Mouse (Mus musculus): ENCODE measurements around the gene Pced1b.
"Not testable (repeated sequence)": the region's sequence is repeated elsewhere in the genome, so short reads cannot be mapped to it uniquely, and the experiment has no call there.

Gene Pced1b

DNA sequence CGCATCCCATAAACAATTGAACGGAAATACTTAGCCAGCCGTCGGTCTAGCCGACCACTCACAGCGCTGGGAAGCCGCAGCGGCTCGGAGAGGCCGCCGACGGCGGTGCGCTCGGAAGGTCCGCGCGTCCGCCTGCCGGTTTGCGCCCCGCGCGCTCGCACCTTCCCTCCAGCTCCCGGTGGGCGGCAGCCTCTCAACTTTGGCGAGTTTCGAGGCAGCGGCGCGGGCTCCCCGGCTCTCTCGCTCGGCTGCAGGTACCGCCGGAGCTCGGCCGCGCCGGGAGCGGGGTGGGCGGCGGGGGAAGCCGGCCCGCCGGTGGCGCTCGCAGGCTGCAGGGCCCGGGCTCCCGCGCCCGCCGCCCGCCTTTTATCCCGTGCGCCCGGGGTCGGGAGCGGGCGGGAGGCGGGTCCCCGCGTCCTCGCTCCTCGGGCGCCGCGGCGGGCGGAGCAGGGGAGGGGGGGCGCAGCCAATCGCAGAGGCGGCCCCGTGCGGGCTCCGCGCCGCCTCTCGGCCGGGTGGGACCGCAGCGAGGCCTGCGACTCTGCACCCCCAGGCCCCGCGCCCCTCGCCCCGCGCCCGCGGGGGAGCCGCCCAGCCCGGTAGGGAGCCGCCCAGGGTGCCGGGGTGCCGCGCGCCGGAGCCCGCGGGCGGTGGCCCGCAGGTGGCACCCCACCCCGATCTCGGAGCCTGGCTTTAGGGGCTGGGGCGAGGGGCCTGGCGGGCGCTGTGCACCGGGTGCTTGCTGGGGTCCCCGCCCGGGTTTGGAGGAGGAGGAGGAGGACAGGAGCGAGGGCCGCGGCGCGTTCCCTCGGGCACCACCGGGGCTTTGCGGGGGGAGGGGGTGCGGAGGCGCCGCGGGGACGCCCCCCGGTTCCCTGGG, at the start of gene Pced1b, which contains the start of gene Amigo2:
TSS of gene Pced1b (plus strand) at position 197 of the 880 bp plus-strand sequence.
TSS of gene Amigo2 (minus strand) at position 377 of the 880 bp plus-strand sequence.
- in situ Hi-C loops (cut with MboI, MseI) = no loop called here

DNA sequence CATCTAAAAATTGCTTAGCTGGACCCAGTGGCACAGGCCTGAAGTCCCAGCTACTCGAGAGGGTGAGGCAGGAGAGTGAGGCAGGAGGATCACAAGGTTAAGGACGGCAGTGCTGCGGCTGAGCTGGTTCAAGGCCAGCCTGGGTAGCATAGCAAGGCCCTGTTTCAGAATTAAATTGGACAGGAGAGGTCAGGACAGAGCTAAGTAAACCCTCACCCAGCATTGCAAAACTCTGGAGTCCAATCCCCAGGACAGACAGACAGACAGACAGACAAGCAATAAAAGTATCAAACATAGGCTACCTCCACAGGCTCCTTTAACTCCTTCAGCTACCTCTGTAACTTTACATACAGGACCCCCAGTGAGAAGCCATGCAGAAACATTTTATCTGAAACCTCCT, 42.0 kb upstream of the Pced1b start:
- in situ Hi-C loops (cut with MboI, MseI) = no loop called here

DNA sequence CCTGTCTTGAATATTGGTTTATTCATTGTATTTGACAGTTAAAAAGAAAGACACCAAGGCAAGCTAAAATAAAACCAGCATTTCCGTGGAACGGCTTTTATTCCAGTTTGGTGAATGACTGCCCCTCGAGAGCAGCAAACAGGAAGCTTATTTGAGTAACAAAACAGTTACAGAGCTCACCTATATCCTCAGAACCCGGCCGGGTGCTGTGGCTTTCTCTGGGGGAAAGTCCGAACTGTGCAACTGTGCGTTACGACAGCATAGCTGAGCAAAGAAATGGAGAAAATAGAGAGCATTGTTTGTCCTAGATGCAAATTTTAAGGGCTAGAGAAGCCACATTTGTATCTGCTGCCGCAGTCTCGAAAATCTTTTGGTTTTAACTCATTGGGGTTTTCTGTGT, 41.1 kb upstream of the Pced1b start:
- in situ Hi-C loops (cut with MboI, MseI) = no loop called here

DNA sequence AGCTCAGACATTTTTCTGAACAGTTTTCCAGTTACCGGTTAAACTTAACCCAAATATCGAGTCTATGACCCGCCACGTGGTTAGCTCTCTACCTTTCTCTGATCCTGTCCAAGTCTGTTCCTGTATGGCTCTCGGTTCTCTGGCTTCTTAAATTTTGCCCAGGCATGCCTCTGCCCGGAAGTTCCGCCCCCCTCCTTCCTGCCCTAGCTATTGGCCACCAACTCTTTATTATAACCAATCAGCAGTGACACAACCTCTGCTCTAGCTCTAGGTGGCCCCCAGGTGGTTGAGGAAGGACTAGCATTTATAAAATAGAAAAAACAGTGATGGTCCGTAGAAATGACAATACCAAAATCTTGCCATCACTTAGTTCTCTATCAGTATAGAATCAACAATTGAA, 40.4 kb upstream of the Pced1b start:
- in situ Hi-C loops (cut with MboI, MseI) = no loop called here

DNA sequence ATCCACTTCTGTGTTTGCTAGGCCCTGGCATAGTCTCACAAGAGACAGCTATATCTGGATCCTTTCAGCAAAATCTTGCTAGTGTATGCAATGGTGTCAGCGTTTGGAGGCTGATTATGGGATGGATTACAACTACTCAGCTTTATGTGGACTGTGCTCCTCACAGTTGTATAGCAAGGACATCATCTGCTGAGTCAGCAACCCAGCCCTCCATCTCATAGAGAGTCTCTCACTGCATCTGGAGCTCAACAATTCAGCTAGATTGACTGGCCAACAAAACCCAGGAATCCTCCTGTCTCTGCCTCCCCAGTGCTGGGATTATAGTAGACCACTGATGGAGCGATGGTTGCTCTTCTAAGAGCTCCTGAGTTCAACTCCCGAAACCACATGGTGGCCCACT, 37.2 kb upstream of the Pced1b start:
- in situ Hi-C loops (cut with MboI, MseI) = not testable (repeated sequence)

DNA sequence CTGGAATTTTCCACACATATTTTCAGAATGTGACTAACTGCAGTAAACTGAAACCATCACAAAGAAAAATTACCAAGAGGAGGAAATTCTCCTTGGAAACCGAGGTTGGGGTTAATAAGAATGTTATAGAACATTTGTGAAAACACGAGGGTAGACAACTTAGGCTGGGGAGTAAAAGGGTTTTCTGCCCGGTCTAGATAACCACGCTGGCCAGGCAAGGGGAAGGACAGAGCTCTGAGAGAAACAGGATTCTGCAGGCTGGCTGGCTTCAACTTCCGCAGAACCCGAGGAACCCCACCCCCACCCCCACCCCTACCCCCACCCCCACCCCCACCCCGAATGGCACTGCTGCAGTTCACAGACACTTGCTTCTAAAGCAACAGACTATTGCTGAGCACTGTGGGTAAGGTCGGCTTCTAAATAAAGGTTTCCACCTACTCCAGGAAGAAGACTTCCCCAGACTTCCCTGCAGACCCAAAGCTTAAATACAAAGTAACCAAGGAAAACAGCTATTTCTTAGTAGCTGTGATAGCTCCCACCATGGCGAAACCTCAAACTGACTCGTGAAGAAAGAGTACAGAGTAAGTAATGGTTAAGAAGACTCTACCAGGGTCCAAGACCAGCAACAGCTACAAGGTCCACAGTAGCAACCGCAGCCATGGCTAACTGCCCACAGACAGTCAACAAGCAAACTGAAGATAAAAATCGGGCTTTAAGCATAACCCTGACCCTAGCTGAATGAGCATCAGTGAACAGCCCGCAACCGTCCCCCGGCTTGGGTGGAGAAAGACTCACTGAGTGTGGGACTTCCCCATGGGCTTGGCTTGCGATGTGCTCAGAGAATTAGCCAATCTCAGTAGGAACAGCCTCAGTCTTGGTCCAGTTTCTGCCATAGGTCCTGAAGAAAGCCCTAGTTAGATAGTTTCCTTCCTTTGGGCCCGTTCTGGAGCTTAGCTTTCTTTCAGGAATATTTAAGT, 34.1 kb upstream of the Pced1b start:
- in situ Hi-C loops (cut with MboI, MseI) = no loop called here

DNA sequence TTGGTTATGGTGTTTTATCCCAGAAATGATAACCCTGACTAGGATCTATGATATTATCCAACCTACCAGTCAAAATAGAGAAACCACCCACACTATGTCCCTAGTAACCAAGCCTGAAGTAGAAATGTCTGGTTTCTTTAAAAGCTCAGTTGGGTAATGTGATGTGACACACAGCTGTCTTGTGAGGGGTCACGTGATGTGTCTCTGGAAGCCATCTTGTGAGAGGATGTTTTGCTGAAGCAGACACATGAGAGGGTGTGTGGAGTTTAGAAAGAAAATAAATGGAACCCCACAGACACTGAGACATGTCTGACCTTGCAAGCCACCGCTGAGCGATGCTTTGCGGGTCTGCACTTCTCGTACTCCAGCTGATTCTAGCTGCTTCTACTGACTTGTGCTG, 30.1 kb upstream of the Pced1b start:
- in situ Hi-C loops (cut with MboI, MseI) = no loop called here

DNA sequence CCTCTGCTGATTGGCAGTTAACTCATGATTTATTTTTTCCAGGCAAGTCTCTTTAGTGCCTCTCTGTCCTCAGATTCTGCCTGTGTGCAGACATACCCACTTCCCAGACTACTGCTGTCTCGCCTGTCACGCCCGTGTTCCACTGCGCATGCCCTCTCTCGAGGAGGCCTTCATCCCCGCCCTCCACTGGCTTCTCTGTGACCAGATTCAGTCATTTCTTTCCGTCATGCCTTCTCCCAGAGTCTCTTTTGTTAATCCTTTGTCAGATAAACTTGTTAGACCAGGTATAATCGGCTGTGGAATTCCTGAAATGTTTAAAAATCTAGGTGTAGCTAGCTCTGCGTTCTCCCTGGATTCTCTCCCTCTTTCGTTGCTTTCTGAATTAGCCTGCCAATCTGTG, 23.5 kb upstream of the Pced1b start:
- in situ Hi-C loops (cut with MboI, MseI) = no loop called here

DNA sequence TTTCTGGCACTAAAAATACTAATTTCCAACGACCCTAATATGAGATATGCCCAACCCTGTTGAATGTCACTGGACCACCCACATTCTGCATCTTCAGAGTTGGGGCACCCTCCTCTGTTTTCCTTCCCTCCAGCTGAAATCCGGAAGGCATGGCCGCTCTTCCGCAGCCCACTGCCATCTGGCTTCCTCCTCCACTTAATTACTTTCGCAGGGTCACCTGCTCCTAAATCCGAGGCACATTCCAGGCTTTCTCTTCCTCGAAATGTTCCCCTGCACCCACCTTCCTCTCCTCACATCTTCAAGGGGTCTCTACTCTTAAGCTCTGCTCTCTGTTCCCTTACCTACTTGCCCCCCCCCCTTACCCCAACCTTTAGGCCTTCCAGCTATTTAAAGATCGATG, 22.9 kb upstream of the Pced1b start:
- in situ Hi-C loops (cut with MboI, MseI) = no loop called here

DNA sequence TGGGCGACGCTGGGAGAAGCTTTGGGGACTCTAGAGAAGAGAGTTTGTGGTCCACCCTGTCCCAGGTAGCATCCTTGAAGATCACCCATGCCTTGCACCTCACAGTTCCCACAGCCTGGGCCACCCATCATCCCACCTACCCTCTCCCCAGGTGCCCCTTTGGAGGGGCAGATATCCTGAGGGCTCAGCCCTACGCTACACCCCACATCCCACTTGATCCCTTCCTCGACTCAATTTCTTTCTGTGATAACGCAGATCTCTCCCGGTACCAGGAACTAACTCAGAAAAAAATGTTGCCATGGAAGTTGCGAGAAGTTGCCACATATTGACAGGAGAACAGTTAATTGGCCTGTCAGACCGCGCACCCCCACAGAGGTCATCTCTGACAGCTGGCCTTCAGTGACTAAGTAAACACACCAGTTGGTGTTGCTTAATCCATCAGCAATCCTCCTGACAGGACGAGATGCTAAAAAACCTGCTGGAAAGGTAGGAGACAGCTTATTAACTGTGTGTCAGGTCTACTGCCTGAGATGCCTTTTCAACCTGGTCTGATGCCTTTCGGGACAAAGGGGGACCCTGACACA, 17.3 kb upstream of the Pced1b start:
- in situ Hi-C loops (cut with MboI, MseI) = no loop called here

DNA sequence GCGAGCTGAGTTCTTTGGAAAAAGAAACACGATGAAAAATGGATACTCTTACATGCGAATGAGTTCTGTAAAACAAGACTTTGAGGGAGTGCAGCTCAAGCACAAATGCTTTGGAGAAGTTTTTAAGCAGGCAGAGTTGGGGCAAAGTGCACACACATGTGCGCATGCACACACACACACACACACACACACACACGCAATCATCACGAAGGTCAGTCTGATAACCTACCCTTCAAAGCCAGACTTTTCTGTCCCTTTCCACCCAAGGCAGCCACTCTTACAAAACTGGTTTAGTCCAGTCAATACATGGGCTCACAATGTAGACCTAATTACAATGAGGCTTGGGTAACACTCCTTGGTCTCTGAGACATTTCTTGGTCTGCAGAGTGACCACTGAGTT, 12.8 kb upstream of the Pced1b start:
- in situ Hi-C loops (cut with MboI, MseI) = no loop called here

DNA sequence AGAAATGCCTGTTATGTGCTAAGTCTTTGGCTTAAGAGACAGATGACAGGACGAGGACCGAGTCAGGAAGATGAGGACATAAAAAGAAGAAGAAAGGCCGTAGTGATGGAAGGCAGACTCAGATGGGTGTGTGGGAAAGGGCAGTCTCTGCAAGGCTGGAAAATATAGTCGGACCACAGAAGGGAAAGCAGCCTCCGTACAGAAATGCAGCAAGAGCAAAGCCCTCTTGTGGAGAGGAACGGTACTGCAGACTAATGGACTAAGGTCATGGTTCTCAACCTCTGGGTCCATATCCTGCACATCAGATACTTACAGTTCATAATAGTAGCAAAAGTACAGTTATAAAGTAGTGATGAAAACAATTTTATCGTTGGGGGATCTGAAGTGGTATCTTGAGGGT, 11.7 kb upstream of the Pced1b start:
- in situ Hi-C loops (cut with MboI, MseI) = loop anchor here (5.0 kb wide), 1 partner anchor 347 kb away; no protein-coding TSS in a partner anchor

DNA sequence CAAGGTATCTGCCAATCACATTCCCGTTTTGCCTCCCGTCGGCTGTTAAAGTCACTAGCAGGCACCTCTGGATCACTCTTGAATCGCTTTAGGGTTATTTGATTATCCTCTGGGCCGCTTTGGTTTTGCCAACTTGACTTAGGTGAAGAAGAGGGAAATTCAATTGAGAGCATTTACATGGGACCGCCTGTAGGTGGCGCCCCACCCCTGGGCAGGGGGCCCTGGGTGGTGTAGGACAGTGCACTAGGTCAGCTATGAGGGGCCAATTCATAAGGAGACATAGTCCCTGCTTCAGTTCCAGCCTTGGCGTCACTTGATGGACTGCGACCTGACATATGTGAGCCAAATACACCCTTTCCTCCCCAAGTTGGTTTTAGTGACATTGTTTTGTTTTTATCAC, 10.0 kb upstream of the Pced1b start:
- in situ Hi-C loops (cut with MboI, MseI) = loop anchor here (5.0 kb wide), 1 partner anchor 345 kb away; no protein-coding TSS in a partner anchor

DNA sequence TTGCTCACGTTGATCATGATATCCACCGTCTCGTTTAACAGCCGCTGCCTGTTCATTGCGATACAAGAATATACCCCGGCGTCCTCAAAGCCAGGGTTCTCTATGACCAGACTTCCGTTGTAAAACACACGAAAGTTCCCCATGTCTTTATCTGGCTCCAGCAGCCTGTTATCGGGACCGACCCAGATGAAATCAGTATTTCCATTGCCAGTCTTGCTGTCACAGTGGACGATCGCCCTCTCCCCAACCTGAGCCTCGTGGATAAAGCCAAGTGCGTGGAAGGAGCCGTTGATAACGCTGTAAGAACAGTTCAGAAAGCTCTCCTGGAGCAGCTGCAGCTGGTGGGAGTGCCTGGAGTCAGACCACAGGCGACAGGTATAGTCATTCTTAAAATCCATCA, 1.5 kb upstream of the Pced1b start:
- in situ Hi-C loops (cut with MboI, MseI) = no loop called here

DNA sequence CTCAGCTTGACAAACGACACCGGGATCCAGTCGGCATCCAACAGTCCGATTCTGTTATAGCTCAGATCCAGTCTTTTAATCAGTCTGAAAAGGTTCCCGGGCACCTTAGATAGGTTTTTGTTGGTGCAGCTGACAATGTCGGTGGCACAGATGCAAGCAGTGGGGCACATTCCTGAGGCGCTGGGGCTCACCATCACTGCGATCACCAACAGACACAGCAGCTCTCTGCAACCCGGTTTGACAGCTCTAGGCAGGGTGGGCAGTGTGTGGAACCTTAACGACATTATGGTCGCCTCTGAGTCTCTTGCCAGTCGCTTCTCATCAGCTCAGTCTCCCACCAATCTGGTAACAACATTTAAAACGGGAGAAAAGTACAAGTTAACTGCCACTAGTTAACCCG, 651 bp upstream of the Pced1b start:
- in situ Hi-C loops (cut with MboI, MseI) = no loop called here

DNA sequence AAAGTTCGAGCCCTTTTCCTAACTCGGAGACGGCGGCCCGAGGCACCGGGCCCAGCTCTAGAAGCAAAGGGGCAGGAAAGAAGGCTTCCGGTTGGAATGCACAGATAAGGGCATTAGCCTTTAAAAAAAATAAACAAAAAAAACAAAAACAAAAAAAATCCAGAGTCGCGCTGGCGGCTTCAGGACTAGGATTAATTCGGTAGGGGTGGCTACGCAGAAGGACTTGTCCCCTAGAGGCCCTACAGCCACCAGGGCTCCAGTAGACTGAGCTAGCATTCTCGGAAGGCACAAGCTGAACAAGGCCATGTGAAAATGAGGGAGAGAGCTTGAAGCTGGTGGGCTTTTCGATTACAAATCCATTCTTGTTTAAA, 869 bp downstream of the Pced1b start:
- in situ Hi-C loops (cut with MboI, MseI) = no loop called here

DNA sequence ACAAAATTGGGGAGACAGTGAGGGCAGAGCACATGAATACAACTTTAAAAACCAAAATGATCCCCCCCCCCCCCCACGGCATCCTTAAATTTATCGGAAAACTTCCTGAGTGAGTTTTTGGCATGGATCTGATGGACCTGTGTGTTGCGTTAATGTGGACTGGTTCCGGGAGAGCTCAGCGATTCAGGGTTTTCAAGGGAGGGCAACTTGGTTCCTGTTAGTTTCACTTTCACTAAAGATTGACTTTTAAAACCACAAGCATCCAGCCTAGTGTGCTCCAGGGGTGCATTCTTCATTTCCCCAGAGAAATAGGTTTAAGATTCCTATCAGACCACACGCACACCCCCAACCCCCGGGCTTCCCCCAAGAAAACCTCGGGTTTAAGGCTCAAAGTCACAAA, 1.4 kb downstream of the Pced1b start:
- in situ Hi-C loops (cut with MboI, MseI) = no loop called here

DNA sequence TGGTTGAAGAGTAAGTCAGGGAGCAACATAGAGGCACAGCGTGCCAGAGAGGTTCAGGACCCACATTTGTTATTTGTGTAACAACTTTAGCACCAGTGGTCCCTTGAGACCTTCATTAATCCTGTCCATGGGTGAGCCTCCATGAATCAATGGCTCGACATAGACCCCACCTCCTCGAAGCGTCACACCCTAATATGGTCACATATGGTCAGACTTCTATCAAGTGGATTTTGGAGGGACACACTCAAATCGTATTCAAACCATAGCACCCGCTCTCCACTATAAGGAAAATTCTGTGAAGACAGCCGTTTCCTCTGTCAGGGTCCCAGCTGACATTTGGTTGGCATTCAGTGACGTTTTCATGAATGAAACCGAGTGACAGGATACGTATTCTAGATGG, 2.4 kb downstream of the Pced1b start:
- in situ Hi-C loops (cut with MboI, MseI) = no loop called here

DNA sequence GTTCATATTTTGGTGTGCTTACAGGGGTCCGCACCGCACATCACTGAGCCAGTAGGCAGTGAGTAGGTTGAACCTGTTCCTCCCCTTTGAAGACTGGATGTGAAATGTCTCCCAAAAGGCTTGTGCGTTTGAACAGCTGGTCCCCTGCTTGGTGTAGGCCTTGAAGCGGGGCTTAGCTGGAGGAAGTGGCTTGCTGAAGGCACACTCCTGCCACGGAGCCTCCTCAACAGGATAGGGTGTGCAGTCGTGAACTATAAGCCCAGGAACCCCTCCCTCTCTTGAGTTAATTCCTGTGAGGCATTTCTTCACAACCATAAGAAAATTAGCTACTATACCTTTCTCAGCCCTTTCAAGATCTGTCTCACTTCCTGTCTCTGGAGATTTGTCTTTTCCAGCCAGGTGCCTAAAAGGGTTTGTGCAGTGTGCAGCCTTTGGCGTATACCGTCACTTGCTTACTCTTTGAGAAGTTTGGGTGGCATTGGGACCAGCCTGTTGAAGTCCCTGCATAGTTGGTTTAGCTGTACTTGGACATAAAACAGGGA, 5.7 kb downstream of the Pced1b start:
- in situ Hi-C loops (cut with MboI, MseI) = loop anchor here (5.0 kb wide), 1 partner anchor 410 kb away; no protein-coding TSS in a partner anchor

DNA sequence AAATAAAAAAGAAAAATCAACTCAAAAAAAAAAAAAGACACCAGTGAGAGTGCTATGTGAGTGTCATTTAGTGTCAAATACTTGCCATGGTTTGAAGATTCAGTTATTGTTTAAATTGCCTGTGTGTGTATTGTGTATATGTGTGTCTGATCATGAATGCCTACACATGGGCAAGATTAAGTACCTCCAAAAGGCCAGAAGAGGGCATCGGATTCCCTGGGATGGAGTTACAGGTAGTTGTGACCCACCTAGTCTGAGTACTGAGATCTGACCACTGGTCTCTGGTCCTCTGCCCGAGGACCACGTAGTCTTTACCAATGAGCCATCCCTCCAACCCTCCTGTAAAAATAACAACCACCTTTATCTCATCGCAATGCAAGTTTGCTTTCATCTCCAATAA, 7.5 kb downstream of the Pced1b start:
- in situ Hi-C loops (cut with MboI, MseI) = loop anchor here (5.0 kb wide), 1 partner anchor 408 kb away; no protein-coding TSS in a partner anchor

DNA sequence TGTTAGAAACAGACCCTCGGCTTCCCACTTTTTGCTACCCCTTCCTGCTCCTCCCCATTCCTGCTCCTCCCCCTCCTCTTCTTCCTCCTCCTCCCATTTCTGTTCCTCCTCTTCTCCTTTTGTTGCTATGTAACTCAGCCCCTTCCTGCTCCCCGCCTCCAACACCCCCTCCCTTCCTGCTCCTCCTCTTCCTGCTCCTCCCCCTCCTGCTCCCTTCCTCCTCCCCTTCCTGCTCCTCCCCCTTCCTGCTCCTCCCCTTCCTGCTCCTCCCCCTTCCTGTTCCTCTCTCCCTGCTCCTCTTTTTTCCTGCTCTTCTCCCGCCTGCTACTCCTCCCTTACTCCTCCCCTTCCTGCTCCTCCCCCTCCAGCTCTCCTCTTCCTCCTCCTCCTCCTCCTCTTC, 8.9 kb downstream of the Pced1b start:
- in situ Hi-C loops (cut with MboI, MseI) = no loop called here

DNA sequence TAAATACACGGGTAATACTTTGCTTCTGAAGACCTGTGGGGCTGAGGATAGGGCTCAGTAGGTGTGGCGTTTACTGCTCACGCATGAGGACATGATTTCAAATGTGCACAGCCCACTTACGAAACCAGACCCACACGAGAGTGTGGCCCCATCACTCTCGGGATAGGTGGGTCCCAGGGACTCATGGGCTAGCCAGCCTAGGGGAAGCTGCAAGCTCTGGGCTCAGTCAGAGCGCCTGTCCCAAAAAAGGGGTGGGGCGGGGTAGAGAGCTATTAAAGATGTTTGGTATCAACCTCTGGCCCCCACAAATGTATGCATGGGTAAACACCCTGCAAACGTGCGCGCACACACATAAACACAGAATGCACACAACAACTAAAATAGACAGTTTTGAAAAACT, 9.5 kb downstream of the Pced1b start:
- in situ Hi-C loops (cut with MboI, MseI) = no loop called here
